Comparison of ENCODE assay signal across 22 mouse cellular contexts in genomic region chr17:68308381-68308780, GRCm38 (mm10). TPM values are rescaled to one million over a fixed set of nuclear protein-coding genes. Genes with fewer than 3 reads are reported as not detected.
DNase-seq lines count a peak whose midpoint lies in the region; ATAC-seq and TF ChIP-seq lines count a peak whose summit lies in the region.
"Had no signal": no experiment of that assay in that cellular context is flagged by ENCODE, and none has a peak within 500 bp of the region (broad histone marks: within the 10 kb centered on the region; RNA-seq: fewer than 3 reads in every experiment).

No protein-coding gene starts in this region.

- WGBS in midbrain, postnatal 0 days = 60% methylated on average over 6 of the region's 6 CpGs
- WGBS in midbrain, embryonic 13.5 days = 85% methylated on average over 6 of the region's 6 CpGs

- H3K9me3 ChIP-seq in midbrain, postnatal 0 days (ENCODE audit: low read length) = no peaks in the 10 kb centered on the region
- 0 out of 2 replicates have a peak, but pooled peaks cover 4% of the 10 kb centered on the region for H3K9me3 ChIP-seq in midbrain, embryonic 13.5 days
- H3K9me3 ChIP-seq: embryonic facial prominence, embryonic 10.5 days; heart, embryonic 13.5 days; hindbrain, embryonic 12.5 days had no signal

- no peaks in the 10 kb centered on the region for H3K36me3 ChIP-seq in midbrain, postnatal 0 days (ENCODE audit: insufficient read depth, low read length)
- H3K36me3 ChIP-seq in midbrain, embryonic 13.5 days = no peaks in the 10 kb centered on the region
- H3K36me3 ChIP-seq: embryonic facial prominence, embryonic 10.5 days; G1E; heart, embryonic 13.5 days; hindbrain, embryonic 12.5 days had no signal

- peak; percentile 22 to 44 for DNase-seq in cerebellum, postnatal 10 days
- DNase-seq in cerebellum, adult 9-10 months = no peak
- no peak for DNase-seq in frontal cortex, postnatal 14 days (ENCODE audit: low spot score in 2 of 2)
- peak; percentile 30 for DNase-seq in left cerebral cortex, postnatal 4 days
- DNase-seq in left cerebral cortex, adult 18-20 months (ENCODE audit: low spot score in 2 of 2) = no peak
- peak; percentile 53 for DNase-seq in midbrain, postnatal 0 days (ENCODE audit: low spot score)
- DNase-seq: adrenal gland, adult 8-10 months; adrenal gland, postnatal 36 days; B cell, adult 2 months; cerebellum, adult 11-12 months; cerebellum, adult 9-11 months; gastrocnemius, postnatal 14 days; heart, postnatal 36 days had no signal

- H3K27ac ChIP-seq in midbrain, postnatal 0 days (ENCODE audit: low read depth, low read length) = no peak overlapping the region
- H3K27ac ChIP-seq in midbrain, embryonic 13.5 days = no peak overlapping the region
- H3K27ac ChIP-seq: embryonic facial prominence, embryonic 10.5 days; heart, embryonic 13.5 days; hindbrain, embryonic 12.5 days had no signal

- no peak overlapping the region for H3K9ac ChIP-seq in midbrain, postnatal 0 days (replicated peaks; ENCODE audit: low read length, poor library complexity, severe bottlenecking)
- no peak overlapping the region for H3K9ac ChIP-seq in midbrain, embryonic 13.5 days (replicated peaks)
- H3K9ac ChIP-seq: heart, embryonic 13.5 days; hindbrain, embryonic 12.5 days had no signal

- no peak overlapping the region for H3K4me2 ChIP-seq in midbrain, postnatal 0 days (ENCODE audit: low read depth, low read length, poor library complexity, severe bottlenecking)
- no peak overlapping the region for H3K4me2 ChIP-seq in midbrain, embryonic 13.5 days (replicated peaks)
- H3K4me2 ChIP-seq: heart, embryonic 13.5 days; hindbrain, embryonic 12.5 days had no signal

- ATAC-seq in frontal cortex, adult (ENCODE audit: low TSS enrichment) = 0 out of 2 replicates have a peak, but pooled peaks have one; percentile 34
- ATAC-seq in midbrain, postnatal 0 days (ENCODE audit: low FRiP score) = no peak
- no peak for ATAC-seq in midbrain, embryonic 13.5 days
- ATAC-seq: CD4-positive, CD25-positive, alpha-beta regulatory T cell, adult 4 months; intestine, embryonic 16.5 days had no signal

- no peak overlapping the region for H3K4me3 ChIP-seq in midbrain, postnatal 0 days (ENCODE audit: low read depth, low read length)
- no peak overlapping the region for H3K4me3 ChIP-seq in midbrain, embryonic 13.5 days (replicated peaks)
- H3K4me3 ChIP-seq: embryonic facial prominence, embryonic 10.5 days; heart, embryonic 13.5 days; hindbrain, embryonic 12.5 days had no signal

- H3K27me3 ChIP-seq in midbrain, postnatal 0 days (ENCODE audit: insufficient read depth, low read length) = no peaks in the 10 kb centered on the region
- no peaks in the 10 kb centered on the region for H3K27me3 ChIP-seq in midbrain, embryonic 13.5 days
- H3K27me3 ChIP-seq: heart, embryonic 13.5 days; hindbrain, embryonic 12.5 days had no signal

- intact Hi-C loops in left cerebral cortex, postnatal 4 days (cut with DNase I) = no loop called here

- H3K4me1 ChIP-seq in midbrain, postnatal 0 days (ENCODE audit: insufficient read depth, low read length) = no peaks in the 10 kb centered on the region
- no peaks in the 10 kb centered on the region for H3K4me1 ChIP-seq in midbrain, embryonic 13.5 days (replicated peaks)
- H3K4me1 ChIP-seq: embryonic facial prominence, embryonic 10.5 days; heart, embryonic 13.5 days; hindbrain, embryonic 12.5 days had no signal

- no peak for TF ChIP-seq CTCF in midbrain, postnatal 0 days (IDR thresholded peaks at IDR 0.05)

RNA-seq across cellular contexts. Expression of gene L3mbtl4, which starts 34.8 kb away (rescaled TPM):
- total RNA-seq in left cerebral cortex, postnatal 4 days (2021) = 10 to 100 TPM in 1 of 2 experiments, 1 to 10 TPM in 1; 9.2 to 10.8 TPM
- 1 to 10 TPM; 1.9 to 2.0 TPM for total RNA-seq in left cerebral cortex, adult 18-20 months (2021)
- total RNA-seq in midbrain, postnatal 0 days (2014; rRNA removed) = 6.7 and 8.5 TPM in 2 replicates
- 4.8 and 5.7 TPM in 2 replicates for polyA plus RNA-seq in midbrain, postnatal 0 days (2015; fragmentation: Nextera tagmentation; extraction: Ambion mirVana)
- 1.2 and 1.6 TPM in 2 replicates for polyA plus RNA-seq in midbrain, embryonic 13.5 days (2015; fragmentation: Nextera tagmentation; extraction: Ambion mirVana)
- total RNA-seq: gastrocnemius, postnatal 14 days; heart, postnatal 36 days had no signal
- polyA plus RNA-seq: CD4-positive, CD25-positive, alpha-beta regulatory T cell, adult 4 months; G1E; heart, postnatal 0 days had no signal

Comparison
In these comparisons a context has a peak if more than half of its experiments do, and no peak if none do; other contexts are left out.
1. DNase-seq: peak in cerebellum, postnatal 10 days (2 of 2), left cerebral cortex, postnatal 4 days (single experiment) and midbrain, postnatal 0 days (single experiment); none in cerebellum, adult 9-10 months (single experiment), frontal cortex, postnatal 14 days (0 of 2) and left cerebral cortex, adult 18-20 months (0 of 2).